Mouse (Mus musculus): ENCODE measurements around the gene Zfp94. TPM values are rescaled to one million over a fixed set of nuclear protein-coding genes. Genes with fewer than 3 reads are reported as not detected.

Zfp94 gene
- 10.6 and 13.2 TPM in 2 replicates for polyA plus RNA-seq (2014; fragmentation: Nextera tagmentation; extraction: Ambion mirVana)

DNA sequence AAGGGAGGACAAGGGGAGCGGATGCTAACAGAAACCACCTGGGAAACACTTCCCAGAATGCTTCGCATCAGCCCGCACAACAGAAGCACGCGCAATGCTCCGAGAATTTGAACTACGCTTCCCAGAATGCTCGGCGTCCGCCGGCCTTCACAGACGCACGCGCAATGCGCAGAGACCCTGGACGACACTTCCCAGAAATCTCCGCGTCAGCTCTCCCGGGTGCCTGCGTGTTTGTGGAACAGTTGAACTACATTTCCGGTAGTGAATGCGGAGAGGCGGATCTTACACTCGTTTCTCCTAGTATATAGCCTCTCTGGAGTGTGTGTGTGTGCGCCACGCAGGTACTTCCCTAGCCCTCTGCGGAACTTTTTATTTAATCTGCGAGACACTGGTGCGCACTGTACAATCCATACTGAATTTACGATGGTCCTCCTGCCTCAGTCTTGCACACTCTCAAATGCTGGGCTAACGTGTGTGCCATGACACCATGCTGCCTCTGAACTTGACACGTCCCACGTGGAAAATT is at the start of gene Zfp94:
Gene Zfp94 (minus strand): TSS at position 100 of the 526 bp plus-strand sequence.
- peak within 1 kb of the TSS; percentile 77 for H3K4me2 ChIP-seq (replicated peaks; ENCODE audit: low read depth, low read length)
- no peaks in the 10 kb centered on the region for H3K9me3 ChIP-seq (ENCODE audit: control insufficient read depth, low read depth, low read length)
- H3K27me3 ChIP-seq (ENCODE audit: control insufficient read depth, insufficient read depth, low read length) = no peaks in the 10 kb centered on the region
- H3K9ac ChIP-seq (replicated peaks; ENCODE audit: low read depth, low read length) = peak within 1 kb of the TSS; percentile 36
- WGBS = under 1% methylated on average over 33 of the region's 33 CpGs
- peak within 1 kb of the TSS; percentile 87 for H3K27ac ChIP-seq (ENCODE audit: low read length)
- peak; percentile 96 for ATAC-seq (ENCODE audit: insufficient number of reproducible peaks, insufficient read depth, low FRiP score, low read depth)
- H3K4me1 ChIP-seq (ENCODE audit: control insufficient read depth, insufficient read depth, low read length) = peaks cover 5% of the 10 kb centered on the region; the same call in 1 of the 2 replicates
- no peaks in the 10 kb centered on the region; the same call in 1 of the 2 replicates for H3K36me3 ChIP-seq (ENCODE audit: control insufficient read depth, insufficient read depth, low read length)
- H3K4me3 ChIP-seq (ENCODE audit: low read depth, low read length) = peak within 1 kb of the TSS; percentile 45

DNA sequence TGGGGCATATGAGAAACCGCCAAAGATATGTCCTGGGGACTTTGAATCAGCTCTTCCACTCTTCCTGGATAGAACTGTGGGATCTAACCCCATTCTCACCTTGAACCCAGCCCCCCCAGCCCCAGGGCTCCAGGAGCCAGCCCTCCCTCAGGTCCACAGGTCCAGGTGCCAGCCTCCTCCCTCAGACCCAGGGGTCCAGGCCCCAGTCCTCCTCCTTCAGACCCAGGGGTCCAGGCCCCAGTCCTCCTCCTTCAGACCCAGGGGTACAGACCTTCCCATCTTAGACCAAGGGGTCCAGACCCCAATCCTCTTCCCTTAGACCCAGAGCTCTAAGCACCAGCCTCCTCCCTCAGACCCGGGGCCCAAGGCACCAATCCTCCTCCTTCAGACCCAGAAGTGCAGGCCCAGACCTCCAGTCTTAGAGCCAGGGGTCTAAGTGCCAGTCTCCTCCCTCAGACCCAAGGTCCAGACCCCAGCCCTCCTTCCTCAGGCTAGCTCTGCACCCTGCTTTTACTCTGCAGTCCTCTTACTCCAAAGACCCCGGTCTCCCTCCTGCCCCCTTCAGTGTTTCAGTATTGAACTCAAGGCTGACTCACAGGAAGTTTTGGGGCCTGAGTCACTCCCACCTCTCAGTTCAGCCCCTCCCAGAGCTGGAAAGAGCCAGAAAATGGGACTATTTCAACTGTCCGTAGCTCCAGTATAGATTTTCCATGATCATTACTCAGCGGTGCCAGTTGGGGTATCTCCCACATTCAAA is 49.0 kb upstream of the Zfp94 start:
- no peaks in the 10 kb centered on the region for H3K27me3 ChIP-seq (ENCODE audit: control insufficient read depth, insufficient read depth, low read length)
- no peak overlapping the region for H3K4me3 ChIP-seq (ENCODE audit: low read depth, low read length)
- no peak overlapping the region for H3K27ac ChIP-seq (ENCODE audit: low read length)
- no peak overlapping the region for H3K9ac ChIP-seq (replicated peaks; ENCODE audit: low read depth, low read length)
- no peaks in the 10 kb centered on the region for H3K4me1 ChIP-seq (ENCODE audit: control insufficient read depth, insufficient read depth, low read length)
- H3K9me3 ChIP-seq (ENCODE audit: control insufficient read depth, low read depth, low read length) = no peaks in the 10 kb centered on the region
- no peak overlapping the region for H3K4me2 ChIP-seq (replicated peaks; ENCODE audit: low read depth, low read length)
- ATAC-seq (ENCODE audit: insufficient number of reproducible peaks, insufficient read depth, low FRiP score, low read depth) = no peak
- no peaks in the 10 kb centered on the region for H3K36me3 ChIP-seq (ENCODE audit: control insufficient read depth, insufficient read depth, low read length)
- 76% methylated on average over 5 of the region's 5 CpGs for WGBS

DNA sequence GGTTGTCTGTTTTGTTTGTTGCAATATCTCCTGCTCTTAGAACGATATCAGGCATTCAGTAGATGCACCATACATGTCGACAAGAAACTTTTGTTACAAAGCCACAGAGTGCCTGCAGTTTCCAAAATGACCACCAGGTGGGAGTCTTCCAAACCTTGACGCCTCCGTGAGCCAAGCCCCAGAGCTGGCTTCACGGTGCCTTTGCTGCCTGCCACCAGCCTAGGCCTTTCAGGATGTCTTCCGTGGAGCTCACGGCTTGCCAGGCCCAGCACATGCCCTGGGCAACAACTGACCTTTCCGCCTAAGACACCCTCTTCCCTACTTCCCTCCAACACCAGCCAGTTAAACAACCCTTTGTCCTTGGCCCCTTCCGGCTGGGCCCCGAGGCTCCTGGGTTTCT is 48.4 kb upstream of the Zfp94 start:
- H3K4me3 ChIP-seq (ENCODE audit: low read depth, low read length) = no peak overlapping the region
- 24% methylated on average over 10 of the region's 10 CpGs for whole genome bisulfite sequencing
- ATAC-seq (ENCODE audit: insufficient number of reproducible peaks, insufficient read depth, low FRiP score, low read depth) = no peak; the same call in 1 of the 2 replicates

GRCm38 (mm10) chr7:24363228-24363627 is 46.8 kb upstream of the Zfp94 start:
- Histone ChIP-seq H3K9ac (replicated peaks; ENCODE audit: low read depth, low read length) (no peak overlapping the region), H3K27me3 (ENCODE audit: control insufficient read depth, insufficient read depth, low read length) (no peaks in the 10 kb centered on the region), H3K4me3 (ENCODE audit: low read depth, low read length) (no peak overlapping the region), H3K36me3 (ENCODE audit: control insufficient read depth, insufficient read depth, low read length) (no peaks in the 10 kb centered on the region), H3K4me1 (ENCODE audit: control insufficient read depth, insufficient read depth, low read length) (no peaks in the 10 kb centered on the region), H3K4me2 (replicated peaks; ENCODE audit: low read depth, low read length) (no peak overlapping the region), H3K27ac (ENCODE audit: low read length) (no peak overlapping the region), H3K9me3 (ENCODE audit: control insufficient read depth, low read depth, low read length) (no peaks in the 10 kb centered on the region)
- no peak for ATAC-seq (ENCODE audit: insufficient number of reproducible peaks, insufficient read depth, low FRiP score, low read depth)
- 19% methylated on average over 7 of the region's 7 CpGs for WGBS

More for the DNA sequence above, 48.4 kb upstream of the Zfp94 start:
- no peaks in the 10 kb centered on the region for H3K9me3 ChIP-seq (ENCODE audit: control insufficient read depth, low read depth, low read length)
- no peaks in the 10 kb centered on the region for H3K4me1 ChIP-seq (ENCODE audit: control insufficient read depth, insufficient read depth, low read length)
- H3K36me3 ChIP-seq (ENCODE audit: control insufficient read depth, insufficient read depth, low read length) = no peaks in the 10 kb centered on the region
- H3K4me2 ChIP-seq (replicated peaks; ENCODE audit: low read depth, low read length) = no peak overlapping the region
- no peaks in the 10 kb centered on the region for H3K27me3 ChIP-seq (ENCODE audit: control insufficient read depth, insufficient read depth, low read length)
- H3K9ac ChIP-seq (replicated peaks; ENCODE audit: low read depth, low read length) = no peak overlapping the region
- no peak overlapping the region for H3K27ac ChIP-seq (ENCODE audit: low read length)

GRCm38 (mm10) chr7:24361001-24361400 is 44.5 kb upstream of the Zfp94 start:
- Histone ChIP-seq H3K4me1 (ENCODE audit: control insufficient read depth, insufficient read depth, low read length) (no peaks in the 10 kb centered on the region), H3K4me3 (ENCODE audit: low read depth, low read length) (no peak overlapping the region), H3K27me3 (ENCODE audit: control insufficient read depth, insufficient read depth, low read length) (no peaks in the 10 kb centered on the region), H3K9ac (replicated peaks; ENCODE audit: low read depth, low read length) (no peak overlapping the region), H3K4me2 (replicated peaks; ENCODE audit: low read depth, low read length) (no peak overlapping the region), H3K27ac (ENCODE audit: low read length) (no peak overlapping the region), H3K9me3 (ENCODE audit: control insufficient read depth, low read depth, low read length) (no peaks in the 10 kb centered on the region), H3K36me3 (ENCODE audit: control insufficient read depth, insufficient read depth, low read length) (no peaks in the 10 kb centered on the region)
- no peak for ATAC-seq (ENCODE audit: insufficient number of reproducible peaks, insufficient read depth, low FRiP score, low read depth)
- 65% methylated on average over 4 of the region's 4 CpGs for WGBS

DNA sequence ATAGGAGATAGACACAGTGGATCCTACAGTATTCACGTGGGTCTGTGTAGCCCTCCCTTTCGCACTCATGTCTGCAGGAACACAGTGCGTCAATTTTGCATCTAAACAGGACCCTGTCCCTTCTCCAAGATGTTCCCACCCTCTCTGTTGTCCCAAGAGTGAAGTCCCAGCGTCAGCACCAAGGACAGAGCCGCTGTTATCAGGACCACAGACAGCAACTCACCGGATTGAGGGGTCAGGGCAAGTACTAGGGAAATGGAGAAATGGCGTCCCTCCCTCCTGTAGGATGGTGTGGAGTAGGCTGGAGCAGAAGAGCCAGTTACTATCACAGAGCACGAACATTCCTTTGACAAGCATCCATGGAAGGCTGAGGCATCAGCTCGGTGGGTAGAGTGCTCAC is 42.8 kb upstream of the Zfp94 start:
- WGBS = 22% methylated on average over 9 of the region's 9 CpGs
- H3K9me3 ChIP-seq (ENCODE audit: control insufficient read depth, low read depth, low read length) = no peaks in the 10 kb centered on the region
- no peaks in the 10 kb centered on the region for H3K4me1 ChIP-seq (ENCODE audit: control insufficient read depth, insufficient read depth, low read length)
- ATAC-seq (ENCODE audit: insufficient number of reproducible peaks, insufficient read depth, low FRiP score, low read depth) = no peak
- no peak overlapping the region for H3K4me2 ChIP-seq (replicated peaks; ENCODE audit: low read depth, low read length)
- no peaks in the 10 kb centered on the region for H3K27me3 ChIP-seq (ENCODE audit: control insufficient read depth, insufficient read depth, low read length)
- no peak overlapping the region for H3K27ac ChIP-seq (ENCODE audit: low read length)
- no peak overlapping the region for H3K9ac ChIP-seq (replicated peaks; ENCODE audit: low read depth, low read length)
- H3K4me3 ChIP-seq (ENCODE audit: low read depth, low read length) = no peak overlapping the region
- H3K36me3 ChIP-seq (ENCODE audit: control insufficient read depth, insufficient read depth, low read length) = no peaks in the 10 kb centered on the region

DNA sequence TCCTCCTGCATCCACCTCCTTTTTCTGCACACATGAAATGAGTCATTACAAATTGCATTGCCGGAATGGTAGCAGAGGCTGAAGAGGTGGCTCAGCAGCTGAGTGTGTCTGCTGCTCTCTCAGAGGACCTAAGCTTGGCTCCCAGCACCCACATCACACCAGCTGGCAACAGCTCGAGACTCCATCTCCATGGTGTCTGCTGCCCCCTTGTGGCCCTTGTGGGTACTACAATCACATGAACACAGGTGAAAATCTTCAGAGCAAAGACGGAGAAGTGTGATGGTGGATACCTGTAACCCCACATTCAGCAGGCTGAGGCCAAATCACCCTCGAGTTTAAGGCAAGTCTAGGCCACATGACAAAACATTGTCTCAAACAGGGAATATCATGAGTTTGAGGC is 41.4 kb upstream of the Zfp94 start:
- Histone ChIP-seq H3K4me1 (ENCODE audit: control insufficient read depth, insufficient read depth, low read length) (no peaks in the 10 kb centered on the region), H3K36me3 (ENCODE audit: control insufficient read depth, insufficient read depth, low read length) (no peaks in the 10 kb centered on the region), H3K27me3 (ENCODE audit: control insufficient read depth, insufficient read depth, low read length) (no peaks in the 10 kb centered on the region), H3K4me3 (ENCODE audit: low read depth, low read length) (no peak overlapping the region), H3K4me2 (replicated peaks; ENCODE audit: low read depth, low read length) (no peak overlapping the region), H3K27ac (ENCODE audit: low read length) (no peak overlapping the region), H3K9me3 (ENCODE audit: control insufficient read depth, low read depth, low read length) (no peaks in the 10 kb centered on the region), H3K9ac (replicated peaks; ENCODE audit: low read depth, low read length) (no peak overlapping the region)
- 45% methylated on average over 4 of the region's 4 CpGs for WGBS
- no peak for ATAC-seq (ENCODE audit: insufficient number of reproducible peaks, insufficient read depth, low FRiP score, low read depth)

GRCm38 (mm10) chr7:24356081-24356480 is 39.6 kb upstream of the Zfp94 start:
- Histone ChIP-seq H3K9me3 (ENCODE audit: control insufficient read depth, low read depth, low read length) (no peaks in the 10 kb centered on the region), H3K4me3 (ENCODE audit: low read depth, low read length) (no peak overlapping the region), H3K4me2 (replicated peaks; ENCODE audit: low read depth, low read length) (no peak overlapping the region), H3K4me1 (ENCODE audit: control insufficient read depth, insufficient read depth, low read length) (no peaks in the 10 kb centered on the region), H3K9ac (replicated peaks; ENCODE audit: low read depth, low read length) (no peak overlapping the region), H3K36me3 (ENCODE audit: control insufficient read depth, insufficient read depth, low read length) (no peaks in the 10 kb centered on the region), H3K27me3 (ENCODE audit: control insufficient read depth, insufficient read depth, low read length) (no peaks in the 10 kb centered on the region), H3K27ac (ENCODE audit: low read length) (no peak overlapping the region)
- no peak for ATAC-seq (ENCODE audit: insufficient number of reproducible peaks, insufficient read depth, low FRiP score, low read depth)
- WGBS = 74% methylated on average over 10 of the region's 10 CpGs

Data from stomach, embryonic 14.5 days (tissue).